Mouse (Mus musculus): ENCODE measurements at regions not wholly inside any gene's neighbourhood (a gene's known extent, or its start where the extent isn't known, plus 50 kb on each side); places are given as distances from the start of the nearest gene placed in this dataset.

- no peak for DNase-seq
Measured at GRCm38 (mm10) chr11:45545896-45546626, 305.8 kb upstream of the Clint1 start.

GRCm38 (mm10) chr11:45546861-45547260 lies 305.0 kb upstream of the Clint1 start:
- no peak for DNase-seq

GRCm38 (mm10) chr11:45550376-45550775 lies 301.5 kb upstream of the Clint1 start:
- DNase-seq, result no peak

- DNase-seq, result no peak
Measured at GRCm38 (mm10) chr11:45577469-45578154, 274.2 kb upstream of the Clint1 start.

GRCm38 (mm10) chr11:45592335-45592734 lies 259.5 kb upstream of the Clint1 start:
- DNase-seq, result no peak

- DNase-seq, result no peak
Measured at GRCm38 (mm10) chr11:45592890-45593642, 258.8 kb upstream of the Clint1 start.

GRCm38 (mm10) chr11:45595372-45595771 lies 256.5 kb upstream of the Clint1 start:
- DNase-seq, result no peak

GRCm38 (mm10) chr11:45621824-45622223 lies 230.0 kb upstream of the Clint1 start:
- no peak for DNase-seq

GRCm38 (mm10) chr11:45622701-45623100 lies 229.2 kb upstream of the Clint1 start:
- no peak for DNase-seq

- DNase-seq, result no peak
Measured at GRCm38 (mm10) chr11:45624233-45624632, 227.6 kb upstream of the Clint1 start.

GRCm38 (mm10) chr11:45629250-45629649 lies 222.6 kb upstream of the Clint1 start:
- DNase-seq, result no peak

- no peak for DNase-seq
Measured at GRCm38 (mm10) chr11:45634535-45635235, 217.2 kb upstream of the Clint1 start.

GRCm38 (mm10) chr11:45635896-45636295 lies 216.0 kb upstream of the Clint1 start:
- DNase-seq, result no peak

- no peak for DNase-seq
Measured at GRCm38 (mm10) chr11:45639236-45639635, 212.6 kb upstream of the Clint1 start.

- DNase-seq, result no peak
Measured at GRCm38 (mm10) chr11:45642142-45642756, 209.6 kb upstream of the Clint1 start.

GRCm38 (mm10) chr11:45643629-45644325 lies 208.1 kb upstream of the Clint1 start:
- no peak for DNase-seq

- DNase-seq, result no peak
Measured at GRCm38 (mm10) chr11:45645815-45646214, 206.0 kb upstream of the Clint1 start.

- DNase-seq, result no peak
Measured at GRCm38 (mm10) chr11:45647888-45648287, 204.0 kb upstream of the Clint1 start.

- no peak for DNase-seq
Measured at GRCm38 (mm10) chr11:45656260-45656659, 195.6 kb upstream of the Clint1 start.

- no peak for DNase-seq
Measured at GRCm38 (mm10) chr11:45670156-45670830, 181.6 kb upstream of the Clint1 start.

GRCm38 (mm10) chr11:45678666-45679292 lies 173.1 kb upstream of the Clint1 start:
- peak; percentile 12 for DNase-seq
